Mouse (Mus musculus) myocyte (in vitro differentiated cells): ENCODE results near the gene Gm9918.

Experiments used
- E2F4 ChIP-seq: IDR thresholded peaks from one replicate; pipeline ENCODE4 v1.6.1; 2011; ENCODE audit warnings: mild to moderate bottlenecking, control low read depth, moderate library complexity; ENCODE audit not compliant: insufficient read depth
- POLR2A ChIP-seq: IDR thresholded peaks from one replicate; pipeline ENCODE4 v1.6.1; 2011; ENCODE audit warnings: low read depth, mild to moderate bottlenecking, control low read depth, moderate library complexity; ENCODE audit not compliant: insufficient read length
- POLR2AphosphoS2 ChIP-seq: IDR thresholded peaks from one replicate; pipeline ENCODE4 v1.6.1; 2011; ENCODE audit warnings: low read depth, control low read depth; ENCODE audit not compliant: insufficient read length

DNA sequence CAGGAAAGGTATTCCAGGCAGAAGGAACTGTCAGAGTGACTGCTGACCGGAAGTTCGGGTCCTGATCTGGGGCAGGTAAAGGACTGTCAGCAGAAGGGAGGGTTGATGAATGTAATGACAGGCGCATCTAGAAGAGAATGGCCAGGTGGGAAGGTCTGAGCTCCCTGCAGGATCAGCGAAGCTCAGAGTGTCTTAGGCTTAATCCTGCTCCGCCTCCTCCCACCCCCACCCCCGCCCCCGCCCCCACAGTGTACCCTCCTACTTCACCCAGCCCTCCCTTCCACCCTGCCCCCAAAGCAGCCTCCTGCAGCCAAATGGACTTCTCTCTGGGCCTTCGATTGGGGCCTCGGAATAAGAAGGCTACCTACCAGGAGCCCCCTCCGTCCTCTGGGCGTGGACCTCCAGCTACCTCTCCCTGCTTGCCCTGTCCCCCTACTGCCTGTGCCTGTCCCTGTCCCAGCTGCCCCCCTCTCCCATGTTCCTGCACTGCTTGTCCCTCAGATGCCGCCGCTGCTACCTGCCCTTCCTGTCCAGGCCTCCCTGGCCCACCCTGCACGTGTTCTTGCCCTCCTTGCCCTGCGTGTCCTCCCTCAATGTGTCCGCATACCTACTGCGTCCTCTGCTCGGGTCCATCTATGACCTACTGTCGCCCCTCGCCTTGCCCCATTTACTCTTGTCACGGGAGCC, at the start of gene Gm9918:
- TF ChIP-seq POLR2A (no peak), E2F4 (no peak), POLR2AphosphoS2 (no peak)
